Mouse (Mus musculus): ENCODE measurements around the gene C2cd4c.

DNA sequence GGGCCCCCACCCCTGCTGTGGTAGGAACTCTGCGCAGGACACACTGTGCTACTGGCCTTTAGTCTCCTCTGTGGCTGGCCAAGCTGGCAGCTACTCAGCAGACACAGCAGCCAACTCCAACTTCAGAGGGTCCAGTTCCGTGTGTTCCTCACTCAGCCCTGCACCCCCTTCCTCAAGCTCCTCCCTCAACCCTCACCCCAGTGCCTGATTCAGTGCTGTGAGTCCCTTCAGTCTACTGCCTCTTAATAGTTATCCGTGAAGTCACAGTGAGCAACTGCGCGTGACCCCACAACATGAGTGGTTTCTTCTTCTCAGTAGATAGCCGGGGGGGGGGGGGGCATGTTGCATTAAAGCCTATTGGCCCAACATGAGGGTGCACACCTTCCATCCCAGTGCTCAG is 40.2 kb downstream of the C2cd4c start:
- no peak for TF ChIP-seq CTCF (IDR thresholded peaks at IDR 0.05; ENCODE audit: low read depth)
- no peak for TF ChIP-seq EP300 (IDR thresholded peaks at IDR 0.05; ENCODE audit: low read depth)
